Mouse (Mus musculus): ENCODE data around the gene Fnbp4. TPM values are rescaled to one million over a fixed set of nuclear protein-coding genes. Genes with fewer than 3 reads are reported as not detected.

The Fnbp4 gene
- polyA plus RNA-seq, 1 experiment from 2014 or later = 146 TPM

DNA sequence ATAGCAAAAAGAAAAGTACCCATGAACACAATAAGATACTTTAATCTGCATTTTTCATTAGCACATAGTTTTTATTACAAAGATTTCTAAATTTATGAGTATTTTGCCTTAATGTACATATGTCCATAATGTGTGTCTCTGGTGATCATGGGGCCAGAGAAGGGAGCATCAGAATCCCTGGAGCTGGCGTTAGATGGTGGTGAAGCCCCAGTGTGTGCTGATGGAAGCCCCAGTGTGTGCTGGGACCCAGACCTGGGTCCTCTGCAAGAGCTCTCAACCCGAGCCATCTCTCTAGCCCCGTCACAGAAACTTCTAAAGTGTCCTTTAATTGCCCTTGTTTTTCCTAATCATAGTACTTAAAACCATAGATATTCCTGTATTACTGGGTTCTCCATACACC lies 5.8 kb upstream of the Fnbp4 start:
- Histone ChIP-seq H3K4me3 (ENCODE audit: low read depth, low read length) (no peak overlapping the region), H3K27me3 (ENCODE audit: control insufficient read depth, insufficient read depth, low read length) (no peaks in the 10 kb centered on the region), H3K9ac (ENCODE audit: low read length) (no peak overlapping the region), H3K9me3 (ENCODE audit: control insufficient read depth, low read length) (no peaks in the 10 kb centered on the region), H3K4me1 (replicated peaks; ENCODE audit: control insufficient read depth, insufficient read depth, low read length) (no peaks in the 10 kb centered on the region), H3K36me3 (ENCODE audit: control insufficient read depth, insufficient read depth, low read length) (peaks cover 11% of the 10 kb centered on the region), H3K27ac (ENCODE audit: low read depth, low read length) (no peak overlapping the region), H3K4me2 (ENCODE audit: low read depth, low read length, severe bottlenecking) (no peak overlapping the region)
- 90% methylated on average over 3 of the region's 3 CpGs for WGBS
- no peak for ATAC-seq (replicated peaks; ENCODE audit: low FRiP score)
- DNase-seq (ENCODE audit: low spot score) = no peak

DNA sequence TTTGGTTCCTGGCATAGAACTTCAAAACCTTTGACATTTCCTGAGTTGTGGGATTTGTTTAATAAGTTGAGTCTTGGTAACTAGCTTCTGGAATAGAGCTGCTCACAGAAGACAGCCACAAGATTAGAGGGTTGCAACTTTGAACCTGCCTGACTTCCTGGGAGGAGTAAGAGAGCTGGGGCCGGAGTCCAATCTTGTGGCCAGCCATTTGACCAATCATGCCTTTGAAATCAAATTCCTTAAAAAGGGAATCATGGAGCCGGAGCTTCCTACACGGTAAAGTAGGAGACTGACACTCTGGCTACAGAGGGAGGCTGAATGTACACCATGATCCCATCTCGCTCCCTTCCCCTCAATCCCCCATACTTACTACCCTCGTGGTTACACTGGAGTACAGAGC lies 5.2 kb upstream of the Fnbp4 start:
- H3K4me1 ChIP-seq (replicated peaks; ENCODE audit: control insufficient read depth, insufficient read depth, low read length) = no peaks in the 10 kb centered on the region; the same call in 1 of the 2 replicates
- 88% methylated on average over 5 of the region's 5 CpGs for WGBS

DNA sequence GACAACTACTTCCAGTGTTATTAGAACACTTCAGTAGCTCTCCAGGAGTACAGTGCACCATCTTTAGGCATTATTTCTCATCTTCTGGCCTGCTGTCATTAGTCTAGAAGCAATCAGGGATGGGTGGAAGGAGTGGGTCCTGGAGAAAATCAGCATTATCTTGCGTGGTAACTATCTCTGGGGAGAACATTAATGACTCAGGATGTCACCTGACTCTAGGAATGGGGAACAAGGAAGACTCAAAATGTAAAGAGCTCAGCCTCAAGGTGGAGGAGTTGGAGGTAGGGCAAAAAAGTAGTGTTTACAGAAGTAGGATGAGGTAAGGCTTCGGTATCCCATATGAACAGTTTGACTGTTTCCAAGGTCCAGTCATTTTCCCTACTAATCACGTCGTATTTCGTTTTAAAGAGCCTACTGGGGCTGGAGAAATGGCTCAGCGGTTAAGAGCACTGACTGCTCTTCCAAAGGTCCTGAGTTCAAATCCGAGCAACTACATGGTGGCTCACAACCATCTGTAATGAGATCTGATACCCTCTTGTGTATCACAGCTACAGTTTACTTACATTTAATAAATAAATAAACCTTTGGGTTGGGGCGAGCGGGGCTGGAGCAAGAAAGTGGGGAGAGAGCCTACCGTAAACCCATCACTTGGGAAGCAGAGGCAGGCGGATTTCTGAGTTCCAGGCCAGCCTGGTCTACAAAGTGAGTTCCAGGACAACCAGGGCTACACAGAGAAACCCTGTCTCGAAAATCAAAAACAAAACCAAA lies 701 bp upstream of the Fnbp4 start:
- H3K9me3 ChIP-seq (ENCODE audit: control insufficient read depth, low read length) = no peaks in the 10 kb centered on the region
- H3K4me1 ChIP-seq (replicated peaks; ENCODE audit: control insufficient read depth, insufficient read depth, low read length) = peaks cover 2% of the 10 kb centered on the region
- peak overlapping the region; percentile 61 for H3K9ac ChIP-seq (ENCODE audit: low read length)
- H3K4me3 ChIP-seq (ENCODE audit: low read depth, low read length) = peak overlapping the region; percentile 93
- peak overlapping the region; percentile 54 for H3K4me2 ChIP-seq (ENCODE audit: low read depth, low read length, severe bottlenecking)
- ATAC-seq (replicated peaks; ENCODE audit: low FRiP score) = peak; percentile 3
- H3K27ac ChIP-seq (ENCODE audit: low read depth, low read length) = peak overlapping the region; percentile 92
- DNase-seq (ENCODE audit: low spot score) = no peak
- peaks cover 2% of the 10 kb centered on the region; the same call in 1 of the 2 replicates for H3K36me3 ChIP-seq (ENCODE audit: control insufficient read depth, insufficient read depth, low read length)
- 68% methylated on average over 12 of the region's 12 CpGs for WGBS
- no peaks in the 10 kb centered on the region for H3K27me3 ChIP-seq (ENCODE audit: control insufficient read depth, insufficient read depth, low read length)

More for the DNA sequence above, 5.2 kb upstream of the Fnbp4 start:
- Histone ChIP-seq H3K27ac (ENCODE audit: low read depth, low read length) (no peak overlapping the region), H3K36me3 (ENCODE audit: control insufficient read depth, insufficient read depth, low read length) (peaks cover 6% of the 10 kb centered on the region; the same call in 1 of the 2 replicates), H3K27me3 (ENCODE audit: control insufficient read depth, insufficient read depth, low read length) (no peaks in the 10 kb centered on the region), H3K9ac (ENCODE audit: low read length) (no peak overlapping the region), H3K4me2 (ENCODE audit: low read depth, low read length, severe bottlenecking) (no peak overlapping the region), H3K4me3 (ENCODE audit: low read depth, low read length) (no peak overlapping the region), H3K9me3 (ENCODE audit: control insufficient read depth, low read length) (no peaks in the 10 kb centered on the region)
- DNase-seq (ENCODE audit: low spot score) (no peak), ATAC-seq (replicated peaks; ENCODE audit: low FRiP score) (no peak)

DNA sequence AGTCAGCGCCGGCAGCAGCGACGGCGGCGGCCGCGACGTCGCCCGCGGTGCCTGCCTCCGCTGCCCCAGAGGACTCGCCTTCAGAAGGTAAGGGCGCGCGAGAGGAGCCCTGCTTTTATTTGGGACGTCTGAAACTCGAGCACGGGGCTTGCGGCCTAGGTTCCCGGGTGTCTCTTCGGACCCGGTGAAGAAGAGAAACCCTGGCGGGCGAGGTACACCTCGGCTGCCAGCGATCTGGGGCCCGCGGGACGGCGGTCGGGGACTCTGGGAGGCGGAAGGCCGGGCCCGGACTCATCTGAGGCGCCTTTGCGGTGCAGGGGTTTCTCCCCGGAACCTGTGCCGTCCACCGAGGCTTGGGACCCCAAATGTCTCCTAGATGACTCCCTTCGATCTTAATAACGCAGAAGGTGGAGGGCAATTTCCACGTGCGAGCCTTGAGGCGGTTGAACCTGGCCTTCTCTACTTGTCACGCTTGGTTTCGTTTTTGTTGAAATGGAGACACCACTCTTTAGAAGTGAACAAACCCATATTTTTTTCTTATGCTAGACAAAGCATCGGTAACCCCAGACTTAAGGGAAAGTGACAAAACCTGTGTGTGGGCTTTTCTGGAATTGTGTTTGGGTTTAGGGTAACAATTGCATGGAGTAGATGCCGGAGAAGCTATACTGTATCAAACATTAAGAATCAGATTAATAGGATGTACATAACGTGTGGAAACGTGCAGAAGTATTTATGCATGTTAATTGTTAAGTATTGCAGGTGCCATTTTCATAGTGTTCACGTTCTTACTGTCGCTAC lies 769 bp downstream of the Fnbp4 start:
- WGBS = under 1% methylated on average over 54 of the region's 54 CpGs
- ATAC-seq (replicated peaks; ENCODE audit: low FRiP score) (no peak; the same call in 1 of the 2 replicates), DNase-seq (ENCODE audit: low spot score) (no peak)
- no peaks in the 10 kb centered on the region for H3K27me3 ChIP-seq (ENCODE audit: control insufficient read depth, insufficient read depth, low read length)
- peak overlapping the region; percentile 98 for H3K9ac ChIP-seq (ENCODE audit: low read length)
- H3K27ac ChIP-seq (ENCODE audit: low read depth, low read length) = peak overlapping the region; percentile 90
- no peaks in the 10 kb centered on the region for H3K9me3 ChIP-seq (ENCODE audit: control insufficient read depth, low read length)
- H3K4me1 ChIP-seq (replicated peaks; ENCODE audit: control insufficient read depth, insufficient read depth, low read length) = peaks cover 2% of the 10 kb centered on the region
- peak overlapping the region; percentile 93 for H3K4me3 ChIP-seq (ENCODE audit: low read depth, low read length)
- H3K36me3 ChIP-seq (ENCODE audit: control insufficient read depth, insufficient read depth, low read length) = peaks cover 2% of the 10 kb centered on the region; the same call in 1 of the 2 replicates
- H3K4me2 ChIP-seq (ENCODE audit: low read depth, low read length, severe bottlenecking) = peak overlapping the region; percentile 87

DNA sequence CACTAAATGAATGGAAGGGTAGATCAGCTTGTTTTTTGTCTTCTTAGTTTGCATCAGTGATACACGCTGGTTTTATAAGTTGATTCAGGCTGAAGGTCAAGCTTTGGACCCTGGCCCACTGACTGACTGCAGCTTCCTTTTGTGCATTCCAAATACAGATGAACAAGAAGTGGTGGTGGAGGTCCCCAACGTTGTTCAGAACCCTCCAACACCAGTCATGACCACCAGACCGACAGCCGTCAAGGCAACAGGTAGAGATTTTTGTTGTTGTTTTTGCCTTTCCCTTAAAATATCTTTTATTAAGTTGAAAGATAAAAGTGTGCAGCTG lies 1.3 kb downstream of the Fnbp4 start:
- no peak overlapping the region for H3K27ac ChIP-seq (ENCODE audit: low read depth, low read length)
- DNase-seq (ENCODE audit: low spot score) (no peak), ATAC-seq (replicated peaks; ENCODE audit: low FRiP score) (no peak)
- 17% methylated on average over 4 of the region's 4 CpGs for WGBS
- H3K4me3 ChIP-seq (ENCODE audit: low read depth, low read length) = peak overlapping the region; percentile 93
- H3K9me3 ChIP-seq (ENCODE audit: control insufficient read depth, low read length) = no peaks in the 10 kb centered on the region
- H3K4me2 ChIP-seq (ENCODE audit: low read depth, low read length, severe bottlenecking) = peak overlapping the region; percentile 87
- no peaks in the 10 kb centered on the region for H3K27me3 ChIP-seq (ENCODE audit: control insufficient read depth, insufficient read depth, low read length)
- peaks cover 2% of the 10 kb centered on the region for H3K4me1 ChIP-seq (replicated peaks; ENCODE audit: control insufficient read depth, insufficient read depth, low read length)
- peak overlapping the region; percentile 98 for H3K9ac ChIP-seq (ENCODE audit: low read length)
- H3K36me3 ChIP-seq (ENCODE audit: control insufficient read depth, insufficient read depth, low read length) = peaks cover 4% of the 10 kb centered on the region; the same call in 1 of the 2 replicates

DNA sequence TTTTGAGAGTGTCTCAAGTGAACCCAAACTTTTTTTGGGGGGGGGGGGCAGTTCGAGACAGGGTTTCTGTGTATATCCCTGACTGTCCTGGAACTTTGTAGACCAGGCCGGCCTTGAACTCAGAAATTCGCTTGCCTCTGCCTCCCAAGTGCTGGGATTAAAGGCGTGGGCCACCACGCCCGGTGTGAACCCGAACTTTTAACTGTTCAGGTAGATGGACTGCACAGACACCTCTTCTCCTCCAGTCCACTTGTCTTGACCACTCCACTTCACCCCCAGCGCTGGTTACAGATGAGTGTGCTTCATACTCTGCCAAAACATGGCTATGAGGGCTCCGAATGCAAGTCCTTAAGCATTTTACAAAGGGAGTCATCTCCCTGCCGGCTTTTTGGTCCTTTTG lies 2.0 kb downstream of the Fnbp4 start:
- ATAC-seq (replicated peaks; ENCODE audit: low FRiP score) = no peak
- H3K36me3 ChIP-seq (ENCODE audit: control insufficient read depth, insufficient read depth, low read length) = peaks cover 5% of the 10 kb centered on the region; the same call in 1 of the 2 replicates
- peaks cover 2% of the 10 kb centered on the region for H3K4me1 ChIP-seq (replicated peaks; ENCODE audit: control insufficient read depth, insufficient read depth, low read length)
- no peaks in the 10 kb centered on the region for H3K27me3 ChIP-seq (ENCODE audit: control insufficient read depth, insufficient read depth, low read length)
- 94% methylated on average over 10 of the region's 10 CpGs for WGBS
- H3K4me3 ChIP-seq (ENCODE audit: low read depth, low read length) = peak overlapping the region; percentile 93
- no peak for DNase-seq (ENCODE audit: low spot score)
- no peak overlapping the region for H3K9ac ChIP-seq (ENCODE audit: low read length)
- H3K4me2 ChIP-seq (ENCODE audit: low read depth, low read length, severe bottlenecking) = peak overlapping the region; percentile 87
- no peak overlapping the region for H3K27ac ChIP-seq (ENCODE audit: low read depth, low read length)
- H3K9me3 ChIP-seq (ENCODE audit: control insufficient read depth, low read length) = no peaks in the 10 kb centered on the region

DNA sequence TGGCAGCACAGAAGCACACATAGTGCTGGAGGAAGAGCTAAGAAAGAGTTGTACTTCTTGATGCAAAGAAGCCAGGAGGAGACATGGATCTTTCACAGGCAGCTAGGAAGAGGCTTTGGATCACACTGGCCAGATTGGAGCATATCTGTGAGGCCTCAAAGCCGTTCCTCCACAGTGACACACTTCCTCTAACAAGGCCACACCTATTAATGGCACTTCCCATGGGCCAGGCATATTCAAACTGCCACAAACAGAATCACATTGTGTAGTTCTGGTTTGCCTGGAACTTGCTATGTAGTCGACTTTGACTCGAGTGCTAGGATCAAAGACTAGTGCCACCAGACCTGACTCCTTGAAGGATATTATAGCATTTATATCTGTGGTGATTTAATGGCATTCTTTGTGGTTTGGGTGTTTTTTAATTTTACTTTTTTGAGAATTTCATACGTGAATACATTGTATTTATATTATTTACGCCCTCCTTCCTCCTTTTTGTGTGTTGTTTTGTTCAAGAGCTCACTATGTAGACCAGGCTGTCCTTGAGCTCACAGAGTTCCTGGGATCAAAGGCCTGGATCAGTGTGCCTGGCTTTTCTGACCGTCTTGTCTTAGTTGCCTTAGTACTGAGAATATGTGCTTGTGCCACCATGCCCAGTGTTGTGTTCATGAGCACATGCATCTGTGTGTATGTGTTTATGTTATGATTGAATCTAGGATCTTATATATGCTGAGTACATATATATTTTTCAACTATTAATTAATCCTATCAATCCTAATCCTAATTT lies 4.7 kb downstream of the Fnbp4 start:
- Histone ChIP-seq H3K4me3 (ENCODE audit: low read depth, low read length) (no peak overlapping the region), H3K27ac (ENCODE audit: low read depth, low read length) (no peak overlapping the region), H3K9ac (ENCODE audit: low read length) (no peak overlapping the region), H3K9me3 (ENCODE audit: control insufficient read depth, low read length) (no peaks in the 10 kb centered on the region), H3K36me3 (ENCODE audit: control insufficient read depth, insufficient read depth, low read length) (peaks cover 15% of the 10 kb centered on the region; the same call in 1 of the 2 replicates), H3K27me3 (ENCODE audit: control insufficient read depth, insufficient read depth, low read length) (no peaks in the 10 kb centered on the region), H3K4me2 (ENCODE audit: low read depth, low read length, severe bottlenecking) (no peak overlapping the region), H3K4me1 (replicated peaks; ENCODE audit: control insufficient read depth, insufficient read depth, low read length) (peaks cover 2% of the 10 kb centered on the region)
- WGBS = 81% methylated on average over 6 of the region's 6 CpGs
- no peak for ATAC-seq (replicated peaks; ENCODE audit: low FRiP score)
- no peak for DNase-seq (ENCODE audit: low spot score)

DNA sequence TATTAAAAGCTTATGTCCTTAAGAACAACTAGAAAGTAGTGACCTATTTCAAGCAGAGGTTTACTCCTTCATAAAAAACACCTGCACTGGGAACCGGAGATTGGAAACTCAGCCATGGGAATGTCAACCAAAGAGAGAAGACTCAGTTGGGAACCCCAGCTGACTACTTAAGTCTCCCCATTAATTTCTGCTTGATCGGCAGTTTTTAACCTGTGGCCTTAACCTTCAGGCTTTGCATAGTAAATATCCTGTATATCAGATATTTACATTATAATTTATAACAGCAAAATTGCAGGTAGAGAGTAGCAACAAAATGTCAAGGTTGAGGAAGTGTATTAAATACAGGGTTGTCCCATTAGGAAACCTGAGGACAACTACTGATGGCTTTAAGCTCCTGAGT lies 8.4 kb downstream of the Fnbp4 start:
- ATAC-seq (replicated peaks; ENCODE audit: low FRiP score) = no peak
- Histone ChIP-seq H3K27ac (ENCODE audit: low read depth, low read length) (no peak overlapping the region), H3K4me3 (ENCODE audit: low read depth, low read length) (no peak overlapping the region), H3K9me3 (ENCODE audit: control insufficient read depth, low read length) (no peaks in the 10 kb centered on the region), H3K4me1 (replicated peaks; ENCODE audit: control insufficient read depth, insufficient read depth, low read length) (no peaks in the 10 kb centered on the region; the same call in none of the 2 replicates), H3K27me3 (ENCODE audit: control insufficient read depth, insufficient read depth, low read length) (no peaks in the 10 kb centered on the region), H3K9ac (ENCODE audit: low read length) (no peak overlapping the region), H3K4me2 (ENCODE audit: low read depth, low read length, severe bottlenecking) (no peak overlapping the region), H3K36me3 (ENCODE audit: control insufficient read depth, insufficient read depth, low read length) (peaks cover 28% of the 10 kb centered on the region)
- DNase-seq (ENCODE audit: low spot score) = no peak
- 93% methylated on average over 2 of the region's 2 CpGs for WGBS
